8 mouse cellular contexts compared by ENCODE assay signal in genomic region chr14:74867076-74868042, GRCm38 (mm10).
DNase-seq lines count a peak whose midpoint lies in the region; ATAC-seq lines count a peak whose summit lies in the region.

No protein-coding gene starts in this region.

- H3K4me3 ChIP-seq in embryonic facial prominence, embryonic 10.5 days, result no peak overlapping the region
- H3K4me3 ChIP-seq in heart, embryonic 16.5 days (ENCODE audit: low read length), result peak overlapping the region; percentile 5; the same call in 1 of the 2 replicates
- peak overlapping the region; percentile 26; the same call in 1 of the 2 replicates for H3K4me3 ChIP-seq in midbrain, embryonic 10.5 days

- peaks cover 52% of the 10 kb centered on the region for H3K4me1 ChIP-seq in embryonic facial prominence, embryonic 10.5 days
- peaks cover 63% of the 10 kb centered on the region for H3K4me1 ChIP-seq in heart, embryonic 16.5 days (ENCODE audit: control insufficient read depth, insufficient read depth, low read length)
- H3K4me1 ChIP-seq in midbrain, embryonic 10.5 days, result peaks cover 44% of the 10 kb centered on the region

- ATAC-seq in heart, embryonic 16.5 days (replicated peaks; ENCODE audit: extremely low read depth, insufficient read depth, low FRiP score), result no peak; the same call in 1 of the 2 replicates

- H3K27ac ChIP-seq in embryonic facial prominence, embryonic 10.5 days (replicated peaks), result peak overlapping the region; percentile 26; the same call in 1 of the 2 replicates
- peak overlapping the region; percentile 78 for H3K27ac ChIP-seq in heart, embryonic 16.5 days (ENCODE audit: low read length)
- peak overlapping the region; percentile 64 for H3K27ac ChIP-seq in midbrain, embryonic 10.5 days (replicated peaks)

- no peaks in the 10 kb centered on the region for H3K27me3 ChIP-seq in embryonic facial prominence, embryonic 10.5 days (replicated peaks; ENCODE audit: low read depth, poor library complexity, severe bottlenecking)
- H3K27me3 ChIP-seq in heart, embryonic 16.5 days (ENCODE audit: control insufficient read depth, insufficient read depth, low read length), result no peaks in the 10 kb centered on the region
- no peaks in the 10 kb centered on the region for H3K27me3 ChIP-seq in midbrain, embryonic 10.5 days (ENCODE audit: low read depth, poor library complexity, severe bottlenecking)

- peak; percentile 33 for DNase-seq in embryo, embryonic 11 days
- no peak for DNase-seq in embryo, embryonic 10.5 days (ENCODE audit: low spot score)
- no peak for DNase-seq in embryonic facial prominence, embryonic 10.5 days (ENCODE audit: low spot score)
- DNase-seq in midbrain, embryonic 10.5 days (ENCODE audit: low spot score), result peak; percentile 28
- no peak for DNase-seq in thymus, adult 18-20 months
- no peak for DNase-seq in frontal cortex, postnatal 36 days (ENCODE audit: low spot score in 2 of 2)
- no peak for DNase-seq in frontal cortex, adult 2 months (ENCODE audit: extremely low spot score in 1 of 2, low spot score in 1 of 2)

- H3K36me3 ChIP-seq in embryonic facial prominence, embryonic 10.5 days (replicated peaks), result no peaks in the 10 kb centered on the region
- no peaks in the 10 kb centered on the region for H3K36me3 ChIP-seq in heart, embryonic 16.5 days (ENCODE audit: control insufficient read depth, insufficient read depth)
- H3K36me3 ChIP-seq in midbrain, embryonic 10.5 days, result no peaks in the 10 kb centered on the region

- no peaks in the 10 kb centered on the region for H3K9me3 ChIP-seq in embryonic facial prominence, embryonic 10.5 days
- no peaks in the 10 kb centered on the region for H3K9me3 ChIP-seq in heart, embryonic 16.5 days (replicated peaks; ENCODE audit: control insufficient read depth, low read length)
- no peaks in the 10 kb centered on the region for H3K9me3 ChIP-seq in midbrain, embryonic 10.5 days (replicated peaks)

- peak overlapping the region; percentile 42 for H3K4me2 ChIP-seq in heart, embryonic 16.5 days (ENCODE audit: low read depth, low read length)

- 50% methylated on average over 20 of the region's 20 CpGs for WGBS in embryonic facial prominence, embryonic 10.5 days
- 52% methylated on average over 20 of the region's 20 CpGs for WGBS in heart, embryonic 16.5 days
- WGBS in midbrain, embryonic 10.5 days, result 32% methylated on average over 20 of the region's 20 CpGs

- peak overlapping the region; percentile 24 for H3K9ac ChIP-seq in heart, embryonic 16.5 days (ENCODE audit: low read length)

Comparison
In these comparisons a context has a peak if more than half of its experiments do, and no peak if none do; other contexts are left out.
1. DNase-seq: peak in embryo, embryonic 11 days (single experiment) and midbrain, embryonic 10.5 days (single experiment); none in embryo, embryonic 10.5 days (single experiment), embryonic facial prominence, embryonic 10.5 days (single experiment), thymus, adult 18-20 months (0 of 2), frontal cortex, postnatal 36 days (0 of 2) and frontal cortex, adult 2 months (0 of 2).
2. H3K27ac ChIP-seq: peak in every context shown above with its lines; median percentile 78 in heart, embryonic 16.5 days; 64 in midbrain, embryonic 10.5 days; 26 in embryonic facial prominence, embryonic 10.5 days.